In the genomic region with DNA sequence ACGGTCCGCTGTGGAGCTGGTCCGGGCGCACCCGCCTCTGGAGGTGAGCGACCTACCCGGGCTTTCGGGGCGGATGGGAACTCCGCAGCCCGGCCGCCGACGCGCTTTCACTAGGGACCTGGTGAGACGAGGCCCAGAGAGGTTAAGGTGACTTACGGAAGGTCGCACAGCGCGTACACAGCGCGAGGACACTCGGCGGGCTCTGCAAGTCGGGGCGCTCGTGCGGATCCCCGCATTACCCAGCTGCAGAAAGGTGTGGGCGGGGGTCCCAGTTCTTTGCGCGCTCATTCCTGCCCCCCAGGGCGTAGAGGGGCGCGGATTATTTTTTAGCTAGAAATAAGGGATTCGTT, we compare ENCODE assay signal across 8 mouse cellular contexts. TPM values are rescaled to one million over a fixed set of nuclear protein-coding genes. Genes with fewer than 3 reads are reported as not detected.
DNase-seq lines count a peak whose midpoint lies in the region; ATAC-seq and TF ChIP-seq lines count a peak whose summit lies in the region.

No protein-coding gene starts in this region.

- no peaks in the 10 kb centered on the region for H3K9me3 ChIP-seq in heart, embryonic 12.5 days (replicated peaks)
- H3K9me3 ChIP-seq in E14TG2a.4 (ENCODE audit: low read length): no peaks in the 10 kb centered on the region
- no peaks in the 10 kb centered on the region for H3K9me3 ChIP-seq in forebrain, embryonic 13.5 days (replicated peaks)
- H3K9me3 ChIP-seq in liver, embryonic 16.5 days (replicated peaks; ENCODE audit: control insufficient read depth, low read length): no peaks in the 10 kb centered on the region

- ATAC-seq in heart, embryonic 12.5 days (ENCODE audit: insufficient number of reproducible peaks, low FRiP score): peak; percentile 60
- ATAC-seq in forebrain, embryonic 13.5 days: no peak; the same call in 1 of the 2 replicates
- ATAC-seq in liver, embryonic 16.5 days (ENCODE audit: low read depth): peak; percentile 54

- peak overlapping the region; percentile 84 for H3K4me3 ChIP-seq in heart, embryonic 12.5 days
- H3K4me3 ChIP-seq in E14TG2a.4 (replicated peaks; ENCODE audit: low read length): peak overlapping the region; percentile 91
- peak overlapping the region; percentile 78 for H3K4me3 ChIP-seq in forebrain, embryonic 13.5 days
- peak overlapping the region; percentile 83 for H3K4me3 ChIP-seq in liver, embryonic 16.5 days (ENCODE audit: low read depth, low read length)

- intact Hi-C loops in heart, postnatal 25 days (cut with DNase I): loop anchor here (2.0 kb wide), 1 partner anchor 39 kb away; the partner anchor contains the start of gene Rrn3

- H3K4me2 ChIP-seq in heart, embryonic 12.5 days: peak overlapping the region; percentile 87
- peak overlapping the region; percentile 69 for H3K4me2 ChIP-seq in forebrain, embryonic 13.5 days
- peak overlapping the region; percentile 96 for H3K4me2 ChIP-seq in liver, embryonic 16.5 days (ENCODE audit: low read depth, low read length)

- no peak for DNase-seq in heart, postnatal 25 days (ENCODE audit: low spot score)
- DNase-seq in right cerebral cortex, postnatal 25 days: no peak
- DNase-seq in retina, postnatal 1 day: no peak
- DNase-seq in testis, postnatal 10 days (ENCODE audit: low spot score): no peak

- peaks cover 26% of the 10 kb centered on the region for H3K36me3 ChIP-seq in heart, embryonic 12.5 days
- H3K36me3 ChIP-seq in E14TG2a.4 (ENCODE audit: insufficient read depth, low read length): peaks cover 35% of the 10 kb centered on the region
- H3K36me3 ChIP-seq in forebrain, embryonic 13.5 days (ENCODE audit: poor library complexity, severe bottlenecking): peaks cover 28% of the 10 kb centered on the region
- H3K36me3 ChIP-seq in liver, embryonic 16.5 days (ENCODE audit: control insufficient read depth, insufficient read depth): no peaks in the 10 kb centered on the region

- TF ChIP-seq CTCF in E14TG2a.4 (conservative IDR thresholded peaks at IDR 0.05; ENCODE audit: low read length): no peak

- H3K4me1 ChIP-seq in heart, embryonic 12.5 days (replicated peaks): peaks cover 28% of the 10 kb centered on the region
- peaks cover 75% of the 10 kb centered on the region for H3K4me1 ChIP-seq in E14TG2a.4 (replicated peaks; ENCODE audit: low read depth, low read length)
- H3K4me1 ChIP-seq in forebrain, embryonic 13.5 days: peaks cover 14% of the 10 kb centered on the region
- peaks cover 18% of the 10 kb centered on the region for H3K4me1 ChIP-seq in liver, embryonic 16.5 days (ENCODE audit: control insufficient read depth, low read depth, low read length)

- H3K27me3 ChIP-seq in heart, embryonic 12.5 days (replicated peaks): no peaks in the 10 kb centered on the region
- H3K27me3 ChIP-seq in E14TG2a.4 (ENCODE audit: insufficient read depth, low read length): no peaks in the 10 kb centered on the region
- H3K27me3 ChIP-seq in forebrain, embryonic 13.5 days: no peaks in the 10 kb centered on the region
- H3K27me3 ChIP-seq in liver, embryonic 16.5 days (ENCODE audit: control insufficient read depth, insufficient read depth, low read depth, low read length): no peaks in the 10 kb centered on the region

- H3K27ac ChIP-seq in heart, embryonic 12.5 days (ENCODE audit: poor library complexity, severe bottlenecking): peak overlapping the region; percentile 91
- peak overlapping the region; percentile 97 for H3K27ac ChIP-seq in forebrain, embryonic 13.5 days
- peak overlapping the region; percentile 52; the same call in 1 of the 2 replicates for H3K27ac ChIP-seq in liver, embryonic 16.5 days (ENCODE audit: low read length)

- peak overlapping the region; percentile 90 for H3K9ac ChIP-seq in heart, embryonic 12.5 days
- H3K9ac ChIP-seq in forebrain, embryonic 13.5 days: peak overlapping the region; percentile 91
- H3K9ac ChIP-seq in liver, embryonic 16.5 days (ENCODE audit: low read depth, low read length): peak overlapping the region; percentile 78

- WGBS in heart, embryonic 12.5 days: under 1% methylated on average over 36 of the region's 36 CpGs
- under 1% methylated on average over 36 of the region's 36 CpGs for WGBS in forebrain, embryonic 13.5 days
- WGBS in liver, embryonic 16.5 days (ENCODE audit: insufficient replicate concordance): under 1% methylated on average over 36 of the region's 36 CpGs

RNA-seq across cellular contexts. Expression of gene Ntan1, which starts 0.7 kb away (rescaled TPM):
- polyA plus RNA-seq in heart, embryonic 12.5 days (2016; fragmentation: Nextera tagmentation; extraction: Ambion mirVana): 144 and 145 TPM in 2 replicates
- 10 to 100 TPM; 47.9 to 49.4 TPM for total RNA-seq in heart, postnatal 25 days (2021)
- 214 and 225 TPM in 2 replicates for polyA plus RNA-seq in forebrain, embryonic 13.5 days (2015; fragmentation: Nextera tagmentation; extraction: Ambion mirVana)
- polyA plus RNA-seq in liver, embryonic 16.5 days (2015; fragmentation: Nextera tagmentation; extraction: Ambion mirVana): 34.9 and 40.2 TPM in 2 replicates

RNA-seq across cellular contexts. Expression of gene Rrn3, which starts 38.9 kb away (rescaled TPM):
- 61.0 and 63.6 TPM in 2 replicates for polyA plus RNA-seq in heart, embryonic 12.5 days (2016; fragmentation: Nextera tagmentation; extraction: Ambion mirVana)
- 10 to 100 TPM; 37.5 to 38.3 TPM for total RNA-seq in heart, postnatal 25 days (2021)
- polyA plus RNA-seq in forebrain, embryonic 13.5 days (2015; fragmentation: Nextera tagmentation; extraction: Ambion mirVana): 109 and 116 TPM in 2 replicates
- 17.4 and 18.7 TPM in 2 replicates for polyA plus RNA-seq in liver, embryonic 16.5 days (2015; fragmentation: Nextera tagmentation; extraction: Ambion mirVana)
